Mouse (Mus musculus) kidney, adult 9 months (tissue): ENCODE results near the gene Cgas.

Experiments
- DNase-seq: peaks from one replicate; pipeline ENCODE4 v3.0.0; 2022

Cgas gene

GRCm38 (mm10) chr9:78457026-78457425 is 14.0 kb upstream of the Cgas start:
- no peak for DNase-seq

GRCm38 (mm10) chr9:78451382-78451781 is 8.3 kb upstream of the Cgas start:
- DNase-seq, result no peak

GRCm38 (mm10) chr9:78450404-78450803 is 7.4 kb upstream of the Cgas start:
- no peak for DNase-seq

GRCm38 (mm10) chr9:78447973-78448873 is 5.2 kb upstream of the Cgas start, which contains the start of the genes Mto1 and Gm17324:
Gene Mto1 (plus strand): TSS chr9:78448208.
Gene Gm17324 (minus strand): TSS chr9:78448786.
- peak; percentile 83 for DNase-seq

- DNase-seq, result no peak
These were observed 4.6 kb upstream of the Cgas start for GRCm38 (mm10) chr9:78447606-78447972.

- no peak for DNase-seq
These were observed 829 bp downstream of the Cgas start for GRCm38 (mm10) chr9:78442237-78442578.

- DNase-seq, result peak; percentile 10
These were observed 3.6 kb downstream of the Cgas start for GRCm38 (mm10) chr9:78439426-78439825.

GRCm38 (mm10) chr9:78432471-78432870 is 10.6 kb downstream of the Cgas start:
- no peak for DNase-seq

- DNase-seq, result no peak
These were observed 12.6 kb downstream of the Cgas start for GRCm38 (mm10) chr9:78430486-78430885.

- no peak for DNase-seq
These were observed 13.5 kb downstream of the Cgas start for GRCm38 (mm10) chr9:78429551-78429950.

- no peak for DNase-seq
These were observed 14.1 kb downstream of the Cgas start for GRCm38 (mm10) chr9:78428870-78429432.

GRCm38 (mm10) chr9:78428185-78428584 is 14.9 kb downstream of the Cgas start:
- no peak for DNase-seq

- no peak for DNase-seq
These were observed 15.7 kb downstream of the Cgas start for GRCm38 (mm10) chr9:78427362-78427781.

- DNase-seq, result no peak
These were observed 41.4 kb downstream of the Cgas start for GRCm38 (mm10) chr9:78401596-78401995.

GRCm38 (mm10) chr9:78400570-78400969 is 42.5 kb downstream of the Cgas start:
- no peak for DNase-seq

GRCm38 (mm10) chr9:78396517-78396916 is 46.5 kb downstream of the Cgas start:
- no peak for DNase-seq

GRCm38 (mm10) chr9:78395630-78396351 is 47.2 kb downstream of the Cgas start, which contains the start of gene Ddx43:
Gene Ddx43 (plus strand): TSS chr9:78395777.
- peak; percentile 9 for DNase-seq

- no peak for DNase-seq
These were observed 47.8 kb downstream of the Cgas start for GRCm38 (mm10) chr9:78395244-78395629.

- DNase-seq, result no peak
These were observed 48.4 kb downstream of the Cgas start for GRCm38 (mm10) chr9:78394602-78395001.

- DNase-seq, result no peak
These were observed 49.3 kb downstream of the Cgas start for GRCm38 (mm10) chr9:78393741-78394140.

GRCm38 (mm10) chr9:78389981-78390380 is 53.1 kb downstream of the Cgas start:
- DNase-seq, result no peak

GRCm38 (mm10) chr9:78386947-78387346 is 56.1 kb downstream of the Cgas start:
- DNase-seq, result no peak

- DNase-seq, result peak; percentile 29
These were observed 57.1 kb downstream of the Cgas start for GRCm38 (mm10) chr9:78385893-78386292.
